Mouse (Mus musculus): ENCODE results near the gene Cux1. TPM values are rescaled to one million over a fixed set of nuclear protein-coding genes. Genes with fewer than 3 reads are reported as not detected.
A peak's percentile ranks its signal among the peaks of the same experiment; 100 is the strongest.

Gene Cux1
- polyA plus RNA-seq, 1 experiment, result 149 TPM

DNA sequence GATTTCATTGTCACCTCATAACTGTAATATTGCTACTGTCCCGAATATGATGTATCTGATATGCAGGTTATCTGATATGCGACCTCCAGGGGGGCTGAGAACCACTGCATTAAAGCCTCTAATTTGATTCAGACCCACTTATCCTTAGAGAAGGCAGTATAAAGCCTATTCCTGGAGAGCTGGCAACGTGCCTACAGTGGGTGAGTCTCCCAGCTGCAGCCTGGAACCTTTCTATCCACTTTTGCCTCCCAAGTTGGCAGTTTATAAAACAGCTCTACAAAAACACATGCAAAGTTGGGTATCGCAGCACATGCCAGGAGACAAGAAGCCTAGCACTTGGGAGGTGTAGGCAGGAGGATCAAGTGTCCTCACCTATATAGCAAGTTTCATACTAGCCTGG is 303.9 kb downstream of the Cux1 start:
- Histone ChIP-seq H3K4me3 (ENCODE audit: insufficient read depth, low read length) (no peak overlapping the region), H3K27ac (ENCODE audit: insufficient read depth, low read depth, low read length) (no peak overlapping the region), H3K4me1 (ENCODE audit: control insufficient read depth, insufficient read depth, low read length) (peaks cover 3% of the 10 kb centered on the region; the same call in 1 of the 2 replicates)
- TF ChIP-seq CTCF (IDR thresholded peaks at IDR 0.05; ENCODE audit: low read depth, low read length) (no peak), POLR2A (IDR thresholded peaks at IDR 0.05; ENCODE audit: borderline replicate concordance, low read depth, low read length) (no peak)

GRCm38 (mm10) chr5:136258919-136259318 is 308.4 kb downstream of the Cux1 start:
- Histone ChIP-seq H3K4me3 (ENCODE audit: insufficient read depth, low read length) (no peak overlapping the region), H3K27ac (ENCODE audit: insufficient read depth, low read depth, low read length) (no peak overlapping the region), H3K4me1 (ENCODE audit: control insufficient read depth, insufficient read depth, low read length) (no peaks in the 10 kb centered on the region)
- TF ChIP-seq POLR2A (IDR thresholded peaks at IDR 0.05; ENCODE audit: borderline replicate concordance, low read depth, low read length) (no peak), CTCF (IDR thresholded peaks at IDR 0.05; ENCODE audit: low read depth, low read length) (peak; percentile 75)

DNA sequence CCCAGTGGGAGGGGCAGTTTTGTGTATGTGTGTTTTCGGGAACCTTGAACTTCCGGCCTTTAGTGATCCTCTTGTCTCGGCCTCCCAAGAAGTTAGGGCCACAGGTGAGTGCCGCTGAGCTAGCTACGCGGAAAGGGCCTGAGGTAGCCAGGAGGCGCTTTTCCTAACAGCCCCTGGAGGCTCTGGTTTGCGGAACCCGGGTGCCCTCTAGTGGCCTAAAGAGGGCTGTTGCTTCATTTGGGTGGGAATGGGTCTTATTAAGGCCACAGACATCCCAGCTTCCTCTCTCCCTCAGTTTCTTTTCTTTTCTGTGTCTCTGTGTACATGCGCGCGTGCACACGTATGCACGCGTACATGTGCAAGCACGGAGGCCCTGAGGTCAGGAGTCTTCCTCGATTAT is 314.4 kb downstream of the Cux1 start:
- Histone ChIP-seq H3K4me1 (ENCODE audit: control insufficient read depth, insufficient read depth, low read length) (peaks cover 11% of the 10 kb centered on the region), H3K27ac (ENCODE audit: insufficient read depth, low read depth, low read length) (no peak overlapping the region), H3K4me3 (ENCODE audit: insufficient read depth, low read length) (no peak overlapping the region)
- TF ChIP-seq POLR2A (IDR thresholded peaks at IDR 0.05; ENCODE audit: borderline replicate concordance, low read depth, low read length), result no peak
- TF ChIP-seq CTCF (IDR thresholded peaks at IDR 0.05; ENCODE audit: low read depth, low read length), result peak; percentile 89

DNA sequence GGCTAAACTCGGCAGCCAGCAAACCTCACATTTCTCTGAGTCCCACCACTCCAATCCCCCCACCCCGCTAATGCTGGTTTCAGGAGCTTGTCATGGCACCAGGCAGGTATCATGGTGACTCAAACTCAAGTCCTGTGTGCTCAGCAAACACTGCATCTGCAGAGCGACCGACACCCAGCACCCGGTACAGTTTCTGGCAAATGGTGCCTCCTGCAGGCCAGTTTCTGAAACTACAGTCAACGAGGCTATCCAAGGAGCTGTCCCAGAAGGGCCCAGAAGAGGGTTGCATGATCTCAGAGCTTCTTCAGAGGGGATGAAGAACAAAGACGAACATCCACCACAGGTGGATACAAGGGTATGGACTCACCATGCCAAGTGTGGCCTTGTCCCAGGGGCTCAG is 316.3 kb downstream of the Cux1 start:
- peak; percentile 41; the same call in 1 of the 2 replicates for TF ChIP-seq CTCF (IDR thresholded peaks at IDR 0.05; ENCODE audit: low read depth, low read length)
- TF ChIP-seq POLR2A (IDR thresholded peaks at IDR 0.05; ENCODE audit: borderline replicate concordance, low read depth, low read length), result no peak
- Histone ChIP-seq H3K4me1 (ENCODE audit: control insufficient read depth, insufficient read depth, low read length) (peaks cover 27% of the 10 kb centered on the region), H3K4me3 (ENCODE audit: insufficient read depth, low read length) (no peak overlapping the region), H3K27ac (ENCODE audit: insufficient read depth, low read depth, low read length) (no peak overlapping the region)

- TF ChIP-seq CTCF (IDR thresholded peaks at IDR 0.05; ENCODE audit: low read depth, low read length) (no peak), POLR2A (IDR thresholded peaks at IDR 0.05; ENCODE audit: borderline replicate concordance, low read depth, low read length) (no peak)
- Histone ChIP-seq H3K27ac (ENCODE audit: insufficient read depth, low read depth, low read length) (peak overlapping the region; percentile 38; the same call in 1 of the 2 replicates), H3K4me3 (ENCODE audit: insufficient read depth, low read length) (no peak overlapping the region), H3K4me1 (ENCODE audit: control insufficient read depth, insufficient read depth, low read length) (peaks cover 32% of the 10 kb centered on the region)
These were observed 318.8 kb downstream of the Cux1 start for GRCm38 (mm10) chr5:136248441-136248840.

DNA sequence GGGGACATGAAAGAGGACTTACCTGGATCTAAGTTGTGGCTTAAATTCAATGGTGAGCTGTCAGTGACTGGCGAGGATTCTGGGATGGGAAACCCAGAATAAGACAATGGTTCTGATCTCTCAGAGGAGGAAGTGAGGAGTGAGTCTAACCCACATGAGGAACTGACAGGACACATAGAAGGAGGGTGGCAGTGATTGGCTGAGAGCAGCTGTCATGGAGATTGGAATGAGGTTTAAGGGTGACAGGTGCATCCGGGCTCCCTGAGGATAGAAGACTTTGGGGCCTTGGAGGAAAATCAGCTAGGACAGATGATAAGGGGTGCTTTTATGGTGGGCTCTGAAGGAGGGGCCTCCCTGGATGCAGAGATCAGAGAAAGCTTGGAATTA is 320.8 kb downstream of the Cux1 start, which contains the start of gene Sh2b2:
Sh2b2 (minus strand) TSS at position 105 of the 387 bp plus-strand sequence.
- Histone ChIP-seq H3K27ac (ENCODE audit: insufficient read depth, low read depth, low read length) (peak within 1 kb of the TSS; percentile 92), H3K4me1 (ENCODE audit: control insufficient read depth, insufficient read depth, low read length) (peaks cover 37% of the 10 kb centered on the region)
- TF ChIP-seq POLR2A (IDR thresholded peaks at IDR 0.05; ENCODE audit: borderline replicate concordance, low read depth, low read length), result no peak
- TF ChIP-seq CTCF (IDR thresholded peaks at IDR 0.05; ENCODE audit: low read depth, low read length), result no peak

GRCm38 (mm10) chr5:136245541-136246451 is 321.5 kb downstream of the Cux1 start:
- TF ChIP-seq CTCF (IDR thresholded peaks at IDR 0.05; ENCODE audit: low read depth, low read length) (peak; percentile 35), POLR2A (IDR thresholded peaks at IDR 0.05; ENCODE audit: borderline replicate concordance, low read depth, low read length) (no peak)
- H3K4me1 ChIP-seq (ENCODE audit: control insufficient read depth, insufficient read depth, low read length), result peaks cover 37% of the 10 kb centered on the region
- peak overlapping the region; percentile 92 for H3K27ac ChIP-seq (ENCODE audit: insufficient read depth, low read depth, low read length)
- H3K4me3 ChIP-seq (ENCODE audit: insufficient read depth, low read length), result peak overlapping the region; percentile 66

More for the DNA sequence above, 320.8 kb downstream of the Cux1 start, which contains the start of gene Sh2b2:
- peak within 1 kb of the TSS; percentile 66 for H3K4me3 ChIP-seq (ENCODE audit: insufficient read depth, low read length)

GRCm38 (mm10) chr5:136244762-136245540 is 322.3 kb downstream of the Cux1 start:
- peak overlapping the region; percentile 91 for H3K4me3 ChIP-seq (ENCODE audit: insufficient read depth, low read length)
- TF ChIP-seq CTCF (IDR thresholded peaks at IDR 0.05; ENCODE audit: low read depth, low read length) (no peak), POLR2A (IDR thresholded peaks at IDR 0.05; ENCODE audit: borderline replicate concordance, low read depth, low read length) (no peak)
- H3K4me1 ChIP-seq (ENCODE audit: control insufficient read depth, insufficient read depth, low read length), result peaks cover 37% of the 10 kb centered on the region
- peak overlapping the region; percentile 92 for H3K27ac ChIP-seq (ENCODE audit: insufficient read depth, low read depth, low read length)

GRCm38 (mm10) chr5:136243851-136244761 is 323.2 kb downstream of the Cux1 start:
- peak overlapping the region; percentile 91 for H3K4me3 ChIP-seq (ENCODE audit: insufficient read depth, low read length)
- H3K27ac ChIP-seq (ENCODE audit: insufficient read depth, low read depth, low read length), result peak overlapping the region; percentile 26; the same call in 1 of the 2 replicates
- TF ChIP-seq POLR2A (IDR thresholded peaks at IDR 0.05; ENCODE audit: borderline replicate concordance, low read depth, low read length), result no peak
- H3K4me1 ChIP-seq (ENCODE audit: control insufficient read depth, insufficient read depth, low read length), result peaks cover 36% of the 10 kb centered on the region
